Mouse (Mus musculus): ENCODE measurements around the gene Zswim3. TPM values are rescaled to one million over a fixed set of nuclear protein-coding genes. Genes with fewer than 3 reads are reported as not detected.
A peak's percentile ranks its signal among the peaks of the same experiment; 100 is the strongest.
"Not testable (repeated sequence)": the region's sequence is repeated elsewhere in the genome, so short reads cannot be mapped to it uniquely, and the experiment has no call there.

Zswim3 gene
- total RNA-seq, 2 experiments from 2014 or later = 2.5 to 2.7 TPM

GRCm38 (mm10) chr2:164779481-164780086 is 25.3 kb upstream of the Zswim3 start, which contains the start of gene Tnnc2:
Tnnc2 (minus strand) TSS chr2:164779967.
- no peak for DNase-seq
- intact Hi-C loops (cut with DNase I) = no loop called here

- DNase-seq = no peak
- intact Hi-C loops (cut with DNase I) = no loop called here
Measured at GRCm38 (mm10) chr2:164781876-164782275, 23.0 kb upstream of the Zswim3 start.

GRCm38 (mm10) chr2:164783926-164784581 is 20.8 kb upstream of the Zswim3 start:
- no peak for DNase-seq
- intact Hi-C loops (cut with DNase I) = no loop called here

- intact Hi-C loops (cut with DNase I) = no loop called here
- peak in 1 of 2 experiments; percentile 8 for DNase-seq
Measured at GRCm38 (mm10) chr2:164784869-164785420, 20.0 kb upstream of the Zswim3 start.

GRCm38 (mm10) chr2:164785481-164786387 is 19.2 kb upstream of the Zswim3 start, which contains the start of gene Snx21:
Snx21 (plus strand) TSS chr2:164785823.
- intact Hi-C loops (cut with DNase I) = no loop called here
- DNase-seq = peak; percentile 88 to 93

GRCm38 (mm10) chr2:164786388-164786885 is 18.5 kb upstream of the Zswim3 start:
- no peak for DNase-seq
- intact Hi-C loops (cut with DNase I) = no loop called here

- no peak for DNase-seq
- intact Hi-C loops (cut with DNase I) = no loop called here
Measured at GRCm38 (mm10) chr2:164787032-164787431, 17.9 kb upstream of the Zswim3 start.

GRCm38 (mm10) chr2:164787779-164788178 is 17.1 kb upstream of the Zswim3 start:
- no peak for DNase-seq
- intact Hi-C loops (cut with DNase I) = no loop called here

- DNase-seq = no peak
- intact Hi-C loops (cut with DNase I) = no loop called here
Measured at GRCm38 (mm10) chr2:164788411-164788810, 16.5 kb upstream of the Zswim3 start.

GRCm38 (mm10) chr2:164790451-164790850 is 14.4 kb upstream of the Zswim3 start:
- intact Hi-C loops (cut with DNase I) = no loop called here
- DNase-seq = no peak

GRCm38 (mm10) chr2:164791841-164792261 is 13.0 kb upstream of the Zswim3 start:
- intact Hi-C loops (cut with DNase I) = no loop called here

GRCm38 (mm10) chr2:164792400-164793190 is 12.3 kb upstream of the Zswim3 start:
- intact Hi-C loops (cut with DNase I) = no loop called here
- no peak for DNase-seq

More at GRCm38 (mm10) chr2:164791841-164792261, 13.0 kb upstream of the Zswim3 start:
- no peak for DNase-seq

GRCm38 (mm10) chr2:164793236-164793635 is 11.7 kb upstream of the Zswim3 start:
- intact Hi-C loops (cut with DNase I) = no loop called here
- peak; percentile 45 to 56 for DNase-seq

- intact Hi-C loops (cut with DNase I) = no loop called here
- DNase-seq = no peak
Measured at GRCm38 (mm10) chr2:164793772-164794171, 11.1 kb upstream of the Zswim3 start.

GRCm38 (mm10) chr2:164794293-164794692 is 10.6 kb upstream of the Zswim3 start:
- intact Hi-C loops (cut with DNase I) = no loop called here

GRCm38 (mm10) chr2:164795868-164796267 is 9.0 kb upstream of the Zswim3 start:
- DNase-seq = no peak
- intact Hi-C loops (cut with DNase I) = loop anchor here (2.0 to 5.0 kb wide), 2 partner anchors 114 to 203 kb away; partner anchors contain the start of gene Eppin

More at GRCm38 (mm10) chr2:164794293-164794692, 10.6 kb upstream of the Zswim3 start:
- peak; percentile 77 to 79 for DNase-seq

- DNase-seq = not testable (repeated sequence)
- intact Hi-C loops (cut with DNase I) = loop anchor here (5.0 kb wide), 1 partner anchor 116 kb away; no protein-coding TSS in a partner anchor
Measured at GRCm38 (mm10) chr2:164798554-164798953, 6.3 kb upstream of the Zswim3 start.

GRCm38 (mm10) chr2:164800252-164801004 is 4.5 kb upstream of the Zswim3 start:
- no peak for DNase-seq
- intact Hi-C loops (cut with DNase I) = no loop called here

Data from heart, postnatal 36 days (tissue).